Mouse (Mus musculus) cerebellum, adult 9-11 months (tissue): ENCODE measurements around the gene Saysd1.

Experiments used
- DNase-seq: peaks from one replicate; pipeline ENCODE4 v3.0.0; 2022

The Saysd1 gene

GRCm38 (mm10) chr14:20138484-20139355 is at the start of gene Saysd1:
Gene Saysd1, minus strand, starts transcription at chr14:20138534.
- DNase-seq = no peak

GRCm38 (mm10) chr14:20185426-20185825 is 47.1 kb upstream of the Saysd1 start:
- no peak for DNase-seq

- DNase-seq = no peak
Observed at GRCm38 (mm10) chr14:20183701-20184100, 45.4 kb upstream of the Saysd1 start.

GRCm38 (mm10) chr14:20182596-20182995 is 44.3 kb upstream of the Saysd1 start:
- DNase-seq = no peak

GRCm38 (mm10) chr14:20181466-20181921 is 43.2 kb upstream of the Saysd1 start, which contains the start of gene Kcnk5:
Gene Kcnk5, minus strand, starts transcription at chr14:20181809.
- peak; percentile 27 for DNase-seq

GRCm38 (mm10) chr14:20180751-20181162 is 42.4 kb upstream of the Saysd1 start:
- DNase-seq = no peak

GRCm38 (mm10) chr14:20180304-20180703 is 42.0 kb upstream of the Saysd1 start:
- DNase-seq = no peak

GRCm38 (mm10) chr14:20179731-20180280 is 41.5 kb upstream of the Saysd1 start:
- DNase-seq = no peak

- DNase-seq = no peak
Observed at GRCm38 (mm10) chr14:20179080-20179479, 40.7 kb upstream of the Saysd1 start.

GRCm38 (mm10) chr14:20178593-20178992 is 40.3 kb upstream of the Saysd1 start:
- no peak for DNase-seq

GRCm38 (mm10) chr14:20177494-20178123 is 39.3 kb upstream of the Saysd1 start:
- DNase-seq = no peak

- DNase-seq = no peak
Observed at GRCm38 (mm10) chr14:20175705-20176104, 37.4 kb upstream of the Saysd1 start.

- no peak for DNase-seq
Observed at GRCm38 (mm10) chr14:20175114-20175513, 36.8 kb upstream of the Saysd1 start.

GRCm38 (mm10) chr14:20174696-20175095 is 36.4 kb upstream of the Saysd1 start:
- DNase-seq = no peak

GRCm38 (mm10) chr14:20173873-20174490 is 35.6 kb upstream of the Saysd1 start:
- no peak for DNase-seq

GRCm38 (mm10) chr14:20172924-20173323 is 34.6 kb upstream of the Saysd1 start:
- DNase-seq = no peak

- no peak for DNase-seq
Observed at GRCm38 (mm10) chr14:20172509-20172908, 34.2 kb upstream of the Saysd1 start.

GRCm38 (mm10) chr14:20171840-20172239 is 33.5 kb upstream of the Saysd1 start:
- no peak for DNase-seq

GRCm38 (mm10) chr14:20169251-20169650 is 30.9 kb upstream of the Saysd1 start:
- DNase-seq = no peak

GRCm38 (mm10) chr14:20168478-20168877 is 30.1 kb upstream of the Saysd1 start:
- DNase-seq = no peak

GRCm38 (mm10) chr14:20168054-20168453 is 29.7 kb upstream of the Saysd1 start:
- DNase-seq = no peak

GRCm38 (mm10) chr14:20165413-20165812 is 27.1 kb upstream of the Saysd1 start:
- no peak for DNase-seq

GRCm38 (mm10) chr14:20164438-20164837 is 26.1 kb upstream of the Saysd1 start:
- DNase-seq = no peak
